Mouse (Mus musculus) stomach, adult 2 months (tissue): ENCODE measurements around the gene Smarca2. TPM values are rescaled to one million over a fixed set of nuclear protein-coding genes. Genes with fewer than 3 reads are reported as not detected.

Source experiments
- polyA plus RNA-seq: library from polyadenylated mRNA; depleted of rRNA; stranded (reverse); fragments of >200 nt; gene quantifications from 2 replicates; pipeline ENCODE4 v1.2.3, GENCODE M21; 2012; rRNA removed

The Smarca2 gene
- 4.9 and 9.6 TPM in 2 replicates for polyA plus RNA-seq

DNA sequence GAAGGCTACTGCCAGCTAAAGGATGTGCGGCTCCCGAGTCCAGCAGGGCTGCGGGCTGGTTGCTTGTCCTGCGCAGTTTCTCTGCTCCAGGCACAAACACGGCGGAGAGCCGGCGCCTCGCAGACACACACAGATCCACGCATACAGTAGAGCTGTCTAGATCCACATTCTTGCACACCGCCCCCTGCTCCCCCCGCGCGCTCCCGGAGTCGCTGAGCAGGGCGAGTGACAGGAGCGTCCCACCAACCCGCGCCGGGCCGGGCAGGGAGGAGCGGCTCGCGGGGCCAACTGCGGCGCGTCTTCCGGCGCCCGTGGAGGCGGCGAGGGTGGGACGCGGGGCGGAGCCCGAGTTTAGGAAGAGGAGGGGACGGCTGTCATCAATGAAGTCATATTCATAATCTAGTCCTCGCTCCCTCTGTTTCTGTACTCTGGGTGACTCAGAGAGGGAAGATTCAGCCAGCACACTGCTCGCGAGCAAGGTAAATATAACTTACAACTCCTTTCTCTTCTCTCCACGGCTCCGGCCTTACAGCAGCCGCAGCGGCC is at the start of gene Smarca2:
Gene Smarca2, plus strand, starts transcription at position 296 of the 546 bp plus-strand sequence.

